Mouse (Mus musculus): ENCODE data around the gene Hexa.

DNA sequence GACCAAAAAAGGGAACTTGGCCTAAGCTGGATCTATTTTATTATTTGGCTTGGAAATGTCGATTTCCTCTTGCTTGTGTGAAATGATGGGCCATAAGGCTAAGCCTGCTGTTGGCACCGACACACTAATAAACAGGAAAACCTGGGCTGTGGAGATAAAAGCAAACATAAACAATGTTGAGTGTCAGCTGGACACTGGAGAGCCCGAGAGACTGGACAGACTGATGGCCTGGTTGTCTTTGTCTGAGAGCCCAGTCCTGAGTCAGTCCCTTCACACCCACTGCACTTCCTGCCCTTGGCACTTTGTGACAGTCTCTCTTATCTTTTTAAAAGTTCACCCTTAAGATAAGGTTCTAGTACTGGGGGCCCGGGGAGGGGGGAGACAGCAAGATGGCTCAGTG lies 16.4 kb upstream of the Hexa start:
- TF ChIP-seq CTCF (IDR thresholded peaks at IDR 0.05; ENCODE audit: control insufficient read depth, insufficient read depth, low read length) (no peak), POLR2A (IDR thresholded peaks at IDR 0.05; ENCODE audit: borderline replicate concordance, control insufficient read depth, low read depth, low read length) (no peak)
